Mouse (Mus musculus): ENCODE measurements at regions not wholly inside any gene's neighbourhood (a gene's known extent, or its start where the extent isn't known, plus 50 kb on each side); places are given as distances from the start of the nearest gene placed in this dataset.
"Not testable (repeated sequence)": the region's sequence is repeated elsewhere in the genome, so short reads cannot be mapped to it uniquely, and the experiment has no call there.

DNA sequence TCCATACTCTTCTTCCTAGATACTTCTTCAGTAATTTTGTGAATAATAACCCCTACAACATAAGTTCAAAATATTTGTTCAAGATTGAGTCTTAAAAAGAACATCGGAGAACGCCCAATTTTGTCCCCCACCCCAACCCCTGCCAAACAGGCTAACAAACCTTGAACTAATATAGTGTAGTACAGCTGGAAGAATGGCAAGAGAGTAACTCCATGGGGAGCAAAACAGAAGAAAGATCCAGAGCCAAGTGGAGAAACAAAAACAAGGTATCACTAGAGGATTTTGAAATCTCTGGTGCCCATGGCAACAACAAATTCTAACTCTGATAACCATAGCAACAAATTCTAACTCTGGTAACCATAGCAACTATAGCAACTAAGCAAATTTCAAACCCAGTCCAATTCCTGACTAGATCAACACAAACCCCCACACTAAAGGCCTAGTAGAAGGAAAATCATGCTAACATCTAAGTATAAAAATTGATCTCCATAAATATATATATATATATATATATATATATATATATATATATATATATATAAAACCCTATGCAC lies 74.2 kb upstream of the Magee2 start:
- DNase-seq, result no peak

DNA sequence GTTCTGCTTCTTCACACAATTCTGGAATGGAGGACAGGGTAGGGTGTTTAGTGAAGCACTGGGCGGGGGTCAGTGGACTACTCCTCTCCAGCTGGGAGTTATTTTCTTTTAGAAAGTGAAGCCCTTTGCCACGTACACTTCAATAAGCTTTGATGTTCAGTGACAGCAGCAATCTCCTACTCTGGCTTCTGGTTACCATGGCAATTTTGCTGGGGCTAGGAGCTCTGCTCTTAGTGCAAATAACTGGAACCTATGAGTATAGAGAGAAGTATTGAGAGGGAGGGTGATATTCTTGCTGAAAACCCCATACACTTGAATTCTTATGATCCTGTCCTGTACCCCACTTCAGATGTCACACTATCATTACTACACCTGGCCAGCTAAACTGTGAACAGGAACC lies 94.5 kb upstream of the Magee2 start:
- DNase-seq, result no peak

DNA sequence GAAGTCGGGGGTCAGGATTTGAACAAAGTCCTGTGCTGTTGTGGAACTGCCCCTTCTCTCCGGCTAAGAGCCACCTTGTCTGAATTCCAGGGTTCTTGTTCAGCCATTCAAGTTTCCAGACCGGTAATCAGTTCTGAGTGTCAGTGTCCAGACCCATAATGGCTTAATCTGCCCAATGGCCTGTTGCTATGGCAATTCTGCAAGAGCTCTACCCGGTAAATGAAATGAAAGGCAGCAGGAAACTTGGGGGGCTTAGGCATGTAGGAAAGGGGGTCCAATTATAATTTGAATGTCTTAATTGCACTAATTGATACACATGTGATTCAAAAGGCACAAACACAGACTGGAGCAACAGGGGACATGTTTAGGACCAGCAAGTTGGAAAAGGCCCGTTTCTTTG lies 95.7 kb upstream of the Magee2 start:
- DNase-seq, result not testable (repeated sequence)

DNA sequence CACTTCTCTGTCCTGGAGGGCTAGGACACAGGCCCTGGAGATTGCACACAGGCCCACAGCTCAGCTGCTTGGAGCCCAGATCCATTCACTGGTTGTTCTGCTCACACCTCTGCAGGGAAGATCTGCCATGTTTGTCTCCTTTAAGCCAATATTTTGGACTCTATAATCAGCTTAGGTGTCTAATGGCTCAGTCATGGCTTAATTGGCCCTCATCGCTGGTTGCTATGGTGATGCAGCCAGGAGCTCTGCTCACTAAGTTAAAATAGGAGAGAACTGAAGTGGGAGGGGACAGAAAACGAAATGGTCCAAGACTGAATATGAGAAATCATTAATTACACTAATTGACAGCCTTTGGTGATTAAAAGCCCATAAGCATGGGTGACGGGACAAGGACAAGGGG lies 96.3 kb upstream of the Magee2 start:
- DNase-seq, result not testable (repeated sequence)

DNA sequence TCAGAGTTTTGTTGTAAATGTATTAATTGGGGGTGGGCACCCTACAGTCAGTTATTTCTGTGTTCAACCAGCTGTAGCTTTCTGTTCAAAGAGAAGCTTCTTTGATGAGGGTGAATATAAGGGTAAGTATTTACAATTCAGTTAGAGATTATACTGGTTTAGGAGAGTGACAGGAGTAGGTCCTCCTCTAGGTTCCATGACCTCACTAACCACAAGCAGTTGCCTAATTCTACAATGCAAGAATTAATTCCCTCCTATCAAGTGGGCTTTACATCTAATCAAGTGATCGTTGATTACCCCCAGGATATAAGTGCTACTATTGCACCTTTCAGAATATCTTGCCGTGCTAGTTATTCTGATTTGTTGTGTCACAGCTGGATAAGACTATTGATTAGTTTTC lies 101.1 kb upstream of the Pbdc1 start:
- no peak for DNase-seq

DNA sequence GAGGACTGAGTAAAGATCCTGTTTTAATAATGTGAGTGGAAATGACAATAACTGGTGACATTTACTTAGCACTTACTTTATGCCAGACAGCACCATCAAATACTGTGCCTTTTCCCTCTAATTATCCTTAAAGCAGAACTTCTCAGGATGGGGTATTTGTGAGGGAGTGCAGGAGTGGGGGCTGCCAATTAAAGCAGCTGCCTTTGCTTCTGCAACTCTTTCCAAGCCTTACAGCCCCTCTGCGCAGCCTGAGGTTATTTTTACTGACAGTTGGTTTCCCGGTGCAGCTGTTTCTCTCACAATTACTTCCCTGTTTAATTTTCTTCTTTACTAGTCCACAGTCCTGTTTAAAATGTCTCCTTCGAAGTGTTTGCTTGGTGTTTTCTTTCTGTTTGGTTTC lies 76.3 kb upstream of the Pbdc1 start:
- no peak for DNase-seq

DNA sequence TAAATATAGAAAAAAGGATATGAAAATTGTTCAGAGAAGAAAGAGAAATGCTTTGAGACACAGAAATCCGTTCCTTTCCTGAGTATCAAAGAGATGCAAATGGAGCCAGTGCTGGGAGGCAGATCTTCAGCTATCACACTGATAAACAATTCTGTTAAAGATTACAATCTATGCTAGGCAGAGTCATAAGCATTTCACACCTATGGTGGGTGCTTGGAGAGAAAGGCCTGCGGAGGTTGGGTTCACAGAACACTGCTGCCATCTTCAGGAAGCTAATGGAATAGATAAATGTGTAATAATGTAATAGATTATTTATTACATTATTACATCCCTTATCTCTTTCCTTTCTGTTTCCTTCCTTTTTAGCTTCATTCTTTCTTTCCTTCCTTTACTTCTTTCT lies 73.1 kb upstream of the Pbdc1 start:
- DNase-seq, result peak; percentile 0

Measured in lung, postnatal 14 days (tissue).